ENCODE assay signal across 10 mouse cellular contexts in genomic region chr10:80348981-80349380, GRCm38 (mm10). TPM values are rescaled to one million over a fixed set of nuclear protein-coding genes. Genes with fewer than 3 reads are reported as not detected.
DNase-seq lines count a peak whose midpoint lies in the region; ATAC-seq and TF ChIP-seq lines count a peak whose summit lies in the region.
"Had no signal": no experiment of that assay in that cellular context is flagged by ENCODE, and none has a peak within 500 bp of the region (broad histone marks: within the 10 kb centered on the region; RNA-seq: fewer than 3 reads in every experiment).

No protein-coding gene starts in this region.

- WGBS in hindbrain, embryonic 15.5 days: 13% methylated on average over 26 of the region's 26 CpGs
- WGBS in hindbrain, postnatal 0 days: 18% methylated on average over 26 of the region's 26 CpGs
- 17% methylated on average over 26 of the region's 26 CpGs for WGBS in embryonic facial prominence, embryonic 12.5 days
- 18% methylated on average over 26 of the region's 26 CpGs for WGBS in limb, embryonic 13.5 days

- no peak overlapping the region for H3K27ac ChIP-seq in hindbrain, embryonic 15.5 days (replicated peaks)
- H3K27ac ChIP-seq in hindbrain, postnatal 0 days: no peak overlapping the region
- H3K27ac ChIP-seq in ES-Bruce4 (ENCODE audit: insufficient read depth, low read length): no peak overlapping the region
- H3K27ac ChIP-seq in embryonic facial prominence, embryonic 12.5 days: no peak overlapping the region
- no peak overlapping the region for H3K27ac ChIP-seq in limb, embryonic 13.5 days

- H3K4me1 ChIP-seq in hindbrain, embryonic 15.5 days (replicated peaks): peaks cover 19% of the 10 kb centered on the region
- H3K4me1 ChIP-seq in hindbrain, postnatal 0 days (ENCODE audit: insufficient read depth, low read length): no peaks in the 10 kb centered on the region
- H3K4me1 ChIP-seq in ES-Bruce4 (ENCODE audit: control insufficient read depth, insufficient read depth, low read length): peaks cover 3% of the 10 kb centered on the region
- peaks cover 20% of the 10 kb centered on the region for H3K4me1 ChIP-seq in embryonic facial prominence, embryonic 12.5 days
- peaks cover 31% of the 10 kb centered on the region for H3K4me1 ChIP-seq in limb, embryonic 13.5 days

- peak overlapping the region; percentile 39; the same call in 1 of the 2 replicates for H3K4me2 ChIP-seq in hindbrain, embryonic 15.5 days
- H3K4me2 ChIP-seq in hindbrain, postnatal 0 days (ENCODE audit: low read depth, low read length): no peak overlapping the region
- peak overlapping the region; percentile 43 for H3K4me2 ChIP-seq in embryonic facial prominence, embryonic 12.5 days (replicated peaks)
- H3K4me2 ChIP-seq in limb, embryonic 13.5 days (replicated peaks): peak overlapping the region; percentile 56

- H3K27me3 ChIP-seq in hindbrain, embryonic 15.5 days: peaks cover 93% of the 10 kb centered on the region
- H3K27me3 ChIP-seq in hindbrain, postnatal 0 days (ENCODE audit: insufficient read depth, low read length): peaks cover 58% of the 10 kb centered on the region
- no peaks in the 10 kb centered on the region for H3K27me3 ChIP-seq in ES-Bruce4 (ENCODE audit: control insufficient read depth, insufficient read depth, low read length, poor library complexity, severe bottlenecking)
- H3K27me3 ChIP-seq in embryonic facial prominence, embryonic 12.5 days: peaks cover 98% of the 10 kb centered on the region
- peaks cover 100% of the 10 kb centered on the region for H3K27me3 ChIP-seq in limb, embryonic 13.5 days
- H3K27me3 ChIP-seq: Patski had no signal

- H3K9ac ChIP-seq in hindbrain, embryonic 15.5 days: no peak overlapping the region
- H3K9ac ChIP-seq in hindbrain, postnatal 0 days (replicated peaks; ENCODE audit: low read length): no peak overlapping the region
- peak overlapping the region; percentile 59 for H3K9ac ChIP-seq in ES-Bruce4 (ENCODE audit: low read depth, poor library complexity, severe bottlenecking)
- peak overlapping the region; percentile 19; the same call in 1 of the 2 replicates for H3K9ac ChIP-seq in embryonic facial prominence, embryonic 12.5 days
- H3K9ac ChIP-seq in limb, embryonic 13.5 days: peak overlapping the region; percentile 48; the same call in 1 of the 2 replicates

- no peaks in the 10 kb centered on the region for H3K9me3 ChIP-seq in hindbrain, embryonic 15.5 days
- no peaks in the 10 kb centered on the region for H3K9me3 ChIP-seq in hindbrain, postnatal 0 days (ENCODE audit: low read length)
- no peaks in the 10 kb centered on the region for H3K9me3 ChIP-seq in ES-Bruce4 (replicated peaks; ENCODE audit: control insufficient read depth, insufficient read depth, low read length, poor library complexity, severe bottlenecking)
- no peaks in the 10 kb centered on the region for H3K9me3 ChIP-seq in embryonic facial prominence, embryonic 12.5 days
- no peaks in the 10 kb centered on the region for H3K9me3 ChIP-seq in limb, embryonic 13.5 days

- ATAC-seq in hindbrain, embryonic 15.5 days (ENCODE audit: low FRiP score, low read depth): no peak
- no peak for ATAC-seq in hindbrain, postnatal 0 days
- ATAC-seq in embryonic facial prominence, embryonic 12.5 days (ENCODE audit: insufficient number of reproducible peaks, insufficient read depth, low FRiP score, low TSS enrichment): no peak
- no peak for ATAC-seq in limb, embryonic 13.5 days (ENCODE audit: low FRiP score, low read depth)

- TF ChIP-seq EP300 in ES-Bruce4 (IDR thresholded peaks at IDR 0.05; ENCODE audit: insufficient read depth, low read depth, low read length): no peak

- no peak for DNase-seq in hindbrain, postnatal 0 days (ENCODE audit: low spot score)
- no peak for DNase-seq in embryo, embryonic 10.5 days (ENCODE audit: low spot score)
- no peak for DNase-seq in adrenal gland, postnatal 25 days
- no peak for DNase-seq in embryo, embryonic 11 days
- DNase-seq: cerebellum, adult 11 months had no signal

- no peak overlapping the region for H3K4me3 ChIP-seq in hindbrain, embryonic 15.5 days
- no peak overlapping the region for H3K4me3 ChIP-seq in hindbrain, postnatal 0 days (ENCODE audit: low read length)
- peak overlapping the region; percentile 35 for H3K4me3 ChIP-seq in ES-Bruce4 (ENCODE audit: low read depth, low read length)
- peak overlapping the region; percentile 22 for H3K4me3 ChIP-seq in embryonic facial prominence, embryonic 12.5 days
- H3K4me3 ChIP-seq in limb, embryonic 13.5 days: peak overlapping the region; percentile 35

- H3K36me3 ChIP-seq in hindbrain, embryonic 15.5 days: no peaks in the 10 kb centered on the region
- H3K36me3 ChIP-seq in hindbrain, postnatal 0 days (ENCODE audit: insufficient read depth, low read length): no peaks in the 10 kb centered on the region
- no peaks in the 10 kb centered on the region for H3K36me3 ChIP-seq in ES-Bruce4 (ENCODE audit: control insufficient read depth, insufficient read depth, low read length, poor library complexity, severe bottlenecking)
- H3K36me3 ChIP-seq in embryonic facial prominence, embryonic 12.5 days: no peaks in the 10 kb centered on the region
- no peaks in the 10 kb centered on the region for H3K36me3 ChIP-seq in limb, embryonic 13.5 days

- TF ChIP-seq CTCF in hindbrain, postnatal 0 days (IDR thresholded peaks at IDR 0.05; ENCODE audit: low read depth): no peak
- no peak for TF ChIP-seq CTCF in ES-Bruce4 (IDR thresholded peaks at IDR 0.05; ENCODE audit: low read depth, low read length)

- TF ChIP-seq POLR2A in ES-Bruce4 (IDR thresholded peaks at IDR 0.05; ENCODE audit: insufficient read depth, low read length): no peak

RNA-seq across cellular contexts. Expression of gene Adamtsl5, which starts 0.8 kb away (rescaled TPM):
- 0.76 and 1.2 TPM in 2 replicates for polyA plus RNA-seq in hindbrain, embryonic 15.5 days (2015; fragmentation: Nextera tagmentation; extraction: Ambion mirVana)
- 0.18 and 1.0 TPM in 2 replicates for total RNA-seq in hindbrain, postnatal 0 days (2014; rRNA removed)
- polyA plus RNA-seq in hindbrain, postnatal 0 days (2015; fragmentation: Nextera tagmentation; extraction: Ambion mirVana): 0.91 and 1.2 TPM in 2 replicates
- 3.8 and 5.4 TPM in 2 replicates for polyA plus RNA-seq in ES-Bruce4 (2011; ENCODE audit: insufficient read depth, insufficient read length, low read depth, missing spikeins)
- 1.0 and 2.2 TPM in 2 replicates for polyA plus RNA-seq in embryonic facial prominence, embryonic 12.5 days (2016; fragmentation: Nextera tagmentation; extraction: Ambion mirVana)
- polyA plus RNA-seq in limb, embryonic 13.5 days (2015; fragmentation: Nextera tagmentation; extraction: Ambion mirVana): 2.0 and 2.4 TPM in 2 replicates
- 8.9 and 10.4 TPM in 2 replicates for total RNA-seq in adrenal gland, postnatal 25 days (2021)

RNA-seq across cellular contexts. Expression of gene Plk5, which starts 7.3 kb away (rescaled TPM):
- polyA plus RNA-seq in hindbrain, embryonic 15.5 days (2015; fragmentation: Nextera tagmentation; extraction: Ambion mirVana): 6.1 and 6.4 TPM in 2 replicates
- 15.7 and 18.3 TPM in 2 replicates for total RNA-seq in hindbrain, postnatal 0 days (2014; rRNA removed)
- 8.9 and 9.3 TPM in 2 replicates for polyA plus RNA-seq in hindbrain, postnatal 0 days (2015; fragmentation: Nextera tagmentation; extraction: Ambion mirVana)
- polyA plus RNA-seq in ES-Bruce4 (2011; ENCODE audit: insufficient read depth, insufficient read length, low read depth, missing spikeins): 11.1 and 12.6 TPM in 2 replicates
- 0.87 and 1.2 TPM in 2 replicates for polyA plus RNA-seq in embryonic facial prominence, embryonic 12.5 days (2016; fragmentation: Nextera tagmentation; extraction: Ambion mirVana)
- 1.2 and 2.2 TPM in 2 replicates for polyA plus RNA-seq in limb, embryonic 13.5 days (2015; fragmentation: Nextera tagmentation; extraction: Ambion mirVana)
- 0.15 TPM in 1 of 2 replicates, not detected in the other for total RNA-seq in adrenal gland, postnatal 25 days (2021)

RNA-seq across cellular contexts. Expression of gene Reep6, which starts 19.2 kb away (rescaled TPM):
- polyA plus RNA-seq in hindbrain, embryonic 15.5 days (2015; fragmentation: Nextera tagmentation; extraction: Ambion mirVana): 5.7 and 7.1 TPM in 2 replicates
- 3.7 TPM in 2 replicates for total RNA-seq in hindbrain, postnatal 0 days (2014; rRNA removed)
- polyA plus RNA-seq in hindbrain, postnatal 0 days (2015; fragmentation: Nextera tagmentation; extraction: Ambion mirVana): 5.2 and 5.5 TPM in 2 replicates
- polyA plus RNA-seq in ES-Bruce4 (2011; ENCODE audit: insufficient read depth, insufficient read length, low read depth, missing spikeins): 17.3 and 17.6 TPM in 2 replicates
- polyA plus RNA-seq in embryonic facial prominence, embryonic 12.5 days (2016; fragmentation: Nextera tagmentation; extraction: Ambion mirVana): 4.2 and 5.7 TPM in 2 replicates
- polyA plus RNA-seq in limb, embryonic 13.5 days (2015; fragmentation: Nextera tagmentation; extraction: Ambion mirVana): 6.1 and 6.3 TPM in 2 replicates
- 8.0 and 12.8 TPM in 2 replicates for total RNA-seq in adrenal gland, postnatal 25 days (2021)

RNA-seq across cellular contexts. Expression of gene Pcsk4, which starts 19.7 kb away (rescaled TPM):
- polyA plus RNA-seq in hindbrain, embryonic 15.5 days (2015; fragmentation: Nextera tagmentation; extraction: Ambion mirVana): 6.1 and 6.7 TPM in 2 replicates
- total RNA-seq in hindbrain, postnatal 0 days (2014; rRNA removed): 3.8 and 6.7 TPM in 2 replicates
- polyA plus RNA-seq in hindbrain, postnatal 0 days (2015; fragmentation: Nextera tagmentation; extraction: Ambion mirVana): 11.0 and 11.8 TPM in 2 replicates
- polyA plus RNA-seq in ES-Bruce4 (2011; ENCODE audit: insufficient read depth, insufficient read length, low read depth, missing spikeins): 2.8 and 3.1 TPM in 2 replicates
- polyA plus RNA-seq in embryonic facial prominence, embryonic 12.5 days (2016; fragmentation: Nextera tagmentation; extraction: Ambion mirVana): 4.5 and 5.1 TPM in 2 replicates
- polyA plus RNA-seq in limb, embryonic 13.5 days (2015; fragmentation: Nextera tagmentation; extraction: Ambion mirVana): 4.8 and 6.5 TPM in 2 replicates
- total RNA-seq in adrenal gland, postnatal 25 days (2021): 3.0 and 4.3 TPM in 2 replicates

RNA-seq across cellular contexts. Expression of gene 2310011J03Rik, which starts 28.6 kb away (rescaled TPM):
- polyA plus RNA-seq in hindbrain, embryonic 15.5 days (2015; fragmentation: Nextera tagmentation; extraction: Ambion mirVana): 29.8 and 30.1 TPM in 2 replicates
- 28.9 and 36.0 TPM in 2 replicates for total RNA-seq in hindbrain, postnatal 0 days (2014; rRNA removed)
- polyA plus RNA-seq in hindbrain, postnatal 0 days (2015; fragmentation: Nextera tagmentation; extraction: Ambion mirVana): 35.7 and 38.4 TPM in 2 replicates
- 11.6 and 13.2 TPM in 2 replicates for polyA plus RNA-seq in ES-Bruce4 (2011; ENCODE audit: insufficient read depth, insufficient read length, low read depth, missing spikeins)
- polyA plus RNA-seq in embryonic facial prominence, embryonic 12.5 days (2016; fragmentation: Nextera tagmentation; extraction: Ambion mirVana): 50.0 and 50.3 TPM in 2 replicates
- polyA plus RNA-seq in limb, embryonic 13.5 days (2015; fragmentation: Nextera tagmentation; extraction: Ambion mirVana): 50.7 and 51.2 TPM in 2 replicates
- total RNA-seq in adrenal gland, postnatal 25 days (2021): 31.7 and 33.5 TPM in 2 replicates

Comparison
In these comparisons a context has a peak if more than half of its experiments do, and no peak if none do; other contexts are left out.
1. H3K4me3 ChIP-seq: peak in ES-Bruce4 (single experiment), embryonic facial prominence, embryonic 12.5 days (single experiment) and limb, embryonic 13.5 days (single experiment); none in hindbrain, embryonic 15.5 days (single experiment) and hindbrain, postnatal 0 days (single experiment).
2. H3K9ac ChIP-seq: peak in ES-Bruce4 (single experiment), embryonic facial prominence, embryonic 12.5 days (single experiment) and limb, embryonic 13.5 days (single experiment); none in hindbrain, embryonic 15.5 days (single experiment) and hindbrain, postnatal 0 days (single experiment).